Mouse (Mus musculus) monocyte, adult 2 months (primary cell): ENCODE measurements around the gene Atxn7l3.
A peak's percentile ranks its signal among the peaks of the same experiment; 100 is the strongest.

Source experiments
- DNase-seq, 2 experiments: peaks; one replicate each; pipeline ENCODE4 v3.0.0; 2022; ENCODE audit warnings: low spot score in 2 of 2, low read depth in 1 of 2

The Atxn7l3 gene

GRCm38 (mm10) chr11:102296491-102297472 is at the start of gene Atxn7l3:
TSS of gene Atxn7l3 (minus strand) at chr11:102296631.
- DNase-seq, result peak; percentile 93 to 94

GRCm38 (mm10) chr11:102344458-102344857 is 48.0 kb upstream of the Atxn7l3 start:
- no peak for DNase-seq

- DNase-seq, result no peak
These were observed 46.3 kb upstream of the Atxn7l3 start for GRCm38 (mm10) chr11:102342742-102343141.

- no peak for DNase-seq
These were observed 44.7 kb upstream of the Atxn7l3 start for GRCm38 (mm10) chr11:102341101-102341500.

GRCm38 (mm10) chr11:102339624-102340023 is 43.2 kb upstream of the Atxn7l3 start:
- no peak for DNase-seq

- DNase-seq, result no peak
These were observed 42.8 kb upstream of the Atxn7l3 start for GRCm38 (mm10) chr11:102339195-102339594.

- DNase-seq, result no peak
These were observed 42.1 kb upstream of the Atxn7l3 start for GRCm38 (mm10) chr11:102338561-102338960.

GRCm38 (mm10) chr11:102337921-102338320 is 41.5 kb upstream of the Atxn7l3 start:
- no peak for DNase-seq

- no peak for DNase-seq
These were observed 39.8 kb upstream of the Atxn7l3 start for GRCm38 (mm10) chr11:102336191-102336590.

GRCm38 (mm10) chr11:102334973-102335700 is 38.7 kb upstream of the Atxn7l3 start:
- no peak for DNase-seq

GRCm38 (mm10) chr11:102334010-102334409 is 37.6 kb upstream of the Atxn7l3 start:
- DNase-seq, result no peak

GRCm38 (mm10) chr11:102333061-102333460 is 36.6 kb upstream of the Atxn7l3 start:
- no peak for DNase-seq

GRCm38 (mm10) chr11:102331806-102332205 is 35.4 kb upstream of the Atxn7l3 start:
- DNase-seq, result no peak

GRCm38 (mm10) chr11:102330039-102330438 is 33.6 kb upstream of the Atxn7l3 start:
- DNase-seq, result no peak

GRCm38 (mm10) chr11:102329518-102329917 is 33.1 kb upstream of the Atxn7l3 start:
- no peak for DNase-seq

GRCm38 (mm10) chr11:102327839-102328238 is 31.4 kb upstream of the Atxn7l3 start:
- no peak for DNase-seq

- no peak for DNase-seq
These were observed 30.8 kb upstream of the Atxn7l3 start for GRCm38 (mm10) chr11:102327250-102327649.

GRCm38 (mm10) chr11:102323516-102323915 is 27.1 kb upstream of the Atxn7l3 start:
- DNase-seq, result no peak

GRCm38 (mm10) chr11:102321931-102322330 is 25.5 kb upstream of the Atxn7l3 start:
- no peak for DNase-seq

- DNase-seq, result no peak
These were observed 24.2 kb upstream of the Atxn7l3 start for GRCm38 (mm10) chr11:102320686-102321005.

- DNase-seq, result peak in 1 of 2 experiments; percentile 36
These were observed 23.7 kb upstream of the Atxn7l3 start for GRCm38 (mm10) chr11:102319941-102320685.
